Mouse (Mus musculus): ENCODE results near the gene Smyd5. TPM values are rescaled to one million over a fixed set of nuclear protein-coding genes. Genes with fewer than 3 reads are reported as not detected.
A peak's percentile ranks its signal among the peaks of the same experiment; 100 is the strongest.

Smyd5 gene
- polyA plus RNA-seq, 1 experiment: 42.3 TPM

DNA sequence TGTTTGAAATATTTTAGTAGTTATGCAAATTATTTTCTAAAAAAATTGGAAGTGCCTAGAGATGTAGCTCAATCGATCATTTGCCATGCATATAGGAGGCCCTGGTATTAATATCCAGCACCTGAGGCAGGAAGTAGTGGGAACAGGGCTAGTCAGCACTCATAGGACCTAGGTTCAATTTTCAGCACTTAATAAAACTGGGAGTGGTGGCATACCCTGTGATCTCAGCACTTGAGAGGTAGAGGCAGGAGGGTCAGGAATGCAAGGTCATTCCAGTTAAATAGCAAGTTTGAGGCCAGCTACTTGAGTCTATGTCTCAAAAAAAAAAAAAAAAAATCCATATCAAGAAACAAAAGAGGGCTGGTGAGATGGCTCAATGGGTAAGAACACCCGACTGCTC is 12.6 kb upstream of the Smyd5 start:
- no peaks in the 10 kb centered on the region for H3K9me3 ChIP-seq (replicated peaks; ENCODE audit: control insufficient read depth, insufficient read depth, low read length, poor library complexity, severe bottlenecking)
- no peaks in the 10 kb centered on the region for H3K27me3 ChIP-seq (ENCODE audit: control insufficient read depth, insufficient read depth, low read length, poor library complexity, severe bottlenecking)
- H3K27ac ChIP-seq (ENCODE audit: insufficient read depth, low read length): no peak overlapping the region
- H3K4me3 ChIP-seq (ENCODE audit: low read depth, low read length): no peak overlapping the region
- H3K9ac ChIP-seq (ENCODE audit: low read depth, poor library complexity, severe bottlenecking): no peak overlapping the region
- H3K4me1 ChIP-seq (ENCODE audit: control insufficient read depth, insufficient read depth, low read length): no peaks in the 10 kb centered on the region
- TF ChIP-seq EP300 (IDR thresholded peaks at IDR 0.05; ENCODE audit: insufficient read depth, low read depth, low read length) (no peak), CTCF (IDR thresholded peaks at IDR 0.05; ENCODE audit: low read depth, low read length) (no peak), POLR2A (IDR thresholded peaks at IDR 0.05; ENCODE audit: insufficient read depth, low read length) (no peak)
- no peaks in the 10 kb centered on the region for H3K36me3 ChIP-seq (ENCODE audit: control insufficient read depth, insufficient read depth, low read length, poor library complexity, severe bottlenecking)

GRCm38 (mm10) chr6:85423836-85424379 is 7.9 kb upstream of the Smyd5 start, which contains the start of gene Noto:
Gene Noto, plus strand, starts transcription at chr6:85423886.
- no peak for TF ChIP-seq EP300 (IDR thresholded peaks at IDR 0.05; ENCODE audit: insufficient read depth, low read depth, low read length)
- TF ChIP-seq POLR2A (IDR thresholded peaks at IDR 0.05; ENCODE audit: insufficient read depth, low read length): no peak
- TF ChIP-seq CTCF (IDR thresholded peaks at IDR 0.05; ENCODE audit: low read depth, low read length): no peak
- Histone ChIP-seq H3K36me3 (ENCODE audit: control insufficient read depth, insufficient read depth, low read length, poor library complexity, severe bottlenecking) (no peaks in the 10 kb centered on the region), H3K9me3 (replicated peaks; ENCODE audit: control insufficient read depth, insufficient read depth, low read length, poor library complexity, severe bottlenecking) (no peaks in the 10 kb centered on the region), H3K9ac (ENCODE audit: low read depth, poor library complexity, severe bottlenecking) (0 out of 2 replicates have a peak within 1 kb of the TSS, but pooled peaks have one; percentile 17), H3K27ac (ENCODE audit: insufficient read depth, low read length) (no peak within 1 kb of the TSS), H3K4me1 (ENCODE audit: control insufficient read depth, insufficient read depth, low read length) (no peaks in the 10 kb centered on the region), H3K27me3 (ENCODE audit: control insufficient read depth, insufficient read depth, low read length, poor library complexity, severe bottlenecking) (no peaks in the 10 kb centered on the region), H3K4me3 (ENCODE audit: low read depth, low read length) (peak within 1 kb of the TSS; percentile 16)

DNA sequence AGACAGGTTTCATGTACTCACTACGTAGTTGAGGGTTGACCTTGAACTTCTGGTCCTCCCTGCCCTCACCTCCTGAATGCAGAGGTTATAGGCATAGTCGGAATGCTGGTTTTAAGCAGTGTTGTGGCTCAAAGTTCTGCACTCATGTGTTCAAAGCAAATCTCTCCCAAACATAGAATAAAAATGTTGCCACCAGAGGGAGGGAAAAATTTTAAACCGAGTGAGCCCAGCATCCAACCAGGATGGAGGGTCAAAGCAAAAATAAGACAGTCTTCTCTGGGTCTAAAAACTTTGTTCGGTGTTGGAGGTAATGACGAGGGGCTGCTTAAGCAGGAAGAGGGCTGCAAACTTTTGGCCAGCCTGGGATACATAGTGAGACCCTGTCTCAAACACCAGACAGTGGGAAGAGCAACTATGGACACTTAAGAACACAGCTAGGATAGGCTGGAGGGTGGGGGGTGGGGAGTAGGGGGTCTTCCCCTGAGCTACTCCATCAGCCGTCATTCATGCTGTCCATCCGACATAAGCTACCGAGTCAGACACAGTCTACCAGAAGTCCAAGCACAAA is 431 bp upstream of the Smyd5 start:
- Histone ChIP-seq H3K9ac (ENCODE audit: low read depth, poor library complexity, severe bottlenecking) (0 out of 2 replicates have a peak overlapping the region, but pooled peaks have one; percentile 74), H3K4me3 (ENCODE audit: low read depth, low read length) (peak overlapping the region; percentile 98), H3K36me3 (ENCODE audit: control insufficient read depth, insufficient read depth, low read length, poor library complexity, severe bottlenecking) (no peaks in the 10 kb centered on the region), H3K4me1 (ENCODE audit: control insufficient read depth, insufficient read depth, low read length) (peaks cover 3% of the 10 kb centered on the region), H3K27ac (ENCODE audit: insufficient read depth, low read length) (no peak overlapping the region), H3K9me3 (replicated peaks; ENCODE audit: control insufficient read depth, insufficient read depth, low read length, poor library complexity, severe bottlenecking) (no peaks in the 10 kb centered on the region), H3K27me3 (ENCODE audit: control insufficient read depth, insufficient read depth, low read length, poor library complexity, severe bottlenecking) (no peaks in the 10 kb centered on the region)
- no peak for TF ChIP-seq CTCF (IDR thresholded peaks at IDR 0.05; ENCODE audit: low read depth, low read length)
- TF ChIP-seq POLR2A (IDR thresholded peaks at IDR 0.05; ENCODE audit: insufficient read depth, low read length): no peak
- no peak for TF ChIP-seq EP300 (IDR thresholded peaks at IDR 0.05; ENCODE audit: insufficient read depth, low read depth, low read length)

DNA sequence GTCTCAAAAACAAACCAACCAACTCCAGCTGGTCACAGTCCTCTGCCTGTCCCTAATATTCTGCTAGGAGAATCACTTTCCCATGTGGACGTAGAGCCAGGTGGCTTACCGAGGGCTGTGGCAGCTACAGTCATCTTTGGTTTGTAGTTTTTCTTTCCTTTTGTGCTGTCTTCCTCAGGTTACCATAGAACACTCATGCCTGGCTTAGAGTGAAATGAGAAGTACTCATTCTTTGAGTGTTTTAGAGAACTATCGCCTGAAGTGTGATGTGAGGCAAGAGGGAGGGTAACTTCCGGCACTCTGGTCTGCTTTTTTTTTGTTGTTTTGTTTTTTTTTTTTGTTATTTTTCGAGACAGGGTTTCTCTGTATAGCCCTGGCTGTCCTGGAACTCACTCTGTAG is 2.1 kb downstream of the Smyd5 start:
- H3K27ac ChIP-seq (ENCODE audit: insufficient read depth, low read length): no peak overlapping the region
- H3K27me3 ChIP-seq (ENCODE audit: control insufficient read depth, insufficient read depth, low read length, poor library complexity, severe bottlenecking): no peaks in the 10 kb centered on the region
- TF ChIP-seq EP300 (IDR thresholded peaks at IDR 0.05; ENCODE audit: insufficient read depth, low read depth, low read length) (no peak), POLR2A (IDR thresholded peaks at IDR 0.05; ENCODE audit: insufficient read depth, low read length) (no peak)
- peaks cover 3% of the 10 kb centered on the region for H3K4me1 ChIP-seq (ENCODE audit: control insufficient read depth, insufficient read depth, low read length)
- no peak overlapping the region for H3K9ac ChIP-seq (ENCODE audit: low read depth, poor library complexity, severe bottlenecking)
- no peaks in the 10 kb centered on the region for H3K9me3 ChIP-seq (replicated peaks; ENCODE audit: control insufficient read depth, insufficient read depth, low read length, poor library complexity, severe bottlenecking)
- H3K4me3 ChIP-seq (ENCODE audit: low read depth, low read length): no peak overlapping the region
- 0 out of 2 replicates have a peak, but pooled peaks cover 3% of the 10 kb centered on the region for H3K36me3 ChIP-seq (ENCODE audit: control insufficient read depth, insufficient read depth, low read length, poor library complexity, severe bottlenecking)

- no peak overlapping the region for H3K9ac ChIP-seq (ENCODE audit: low read depth, poor library complexity, severe bottlenecking)
- no peaks in the 10 kb centered on the region for H3K9me3 ChIP-seq (replicated peaks; ENCODE audit: control insufficient read depth, insufficient read depth, low read length, poor library complexity, severe bottlenecking)
- no peaks in the 10 kb centered on the region for H3K27me3 ChIP-seq (ENCODE audit: control insufficient read depth, insufficient read depth, low read length, poor library complexity, severe bottlenecking)
- no peak overlapping the region for H3K27ac ChIP-seq (ENCODE audit: insufficient read depth, low read length)
- TF ChIP-seq EP300 (IDR thresholded peaks at IDR 0.05; ENCODE audit: insufficient read depth, low read depth, low read length) (no peak), CTCF (IDR thresholded peaks at IDR 0.05; ENCODE audit: low read depth, low read length) (no peak), POLR2A (IDR thresholded peaks at IDR 0.05; ENCODE audit: insufficient read depth, low read length) (no peak)
- H3K36me3 ChIP-seq (ENCODE audit: control insufficient read depth, insufficient read depth, low read length, poor library complexity, severe bottlenecking): peaks cover 15% of the 10 kb centered on the region
- H3K4me1 ChIP-seq (ENCODE audit: control insufficient read depth, insufficient read depth, low read length): peaks cover under 1% of the 10 kb centered on the region
- no peak overlapping the region for H3K4me3 ChIP-seq (ENCODE audit: low read depth, low read length)
Observed at GRCm38 (mm10) chr6:85436204-85436603, 4.4 kb downstream of the Smyd5 start.

DNA sequence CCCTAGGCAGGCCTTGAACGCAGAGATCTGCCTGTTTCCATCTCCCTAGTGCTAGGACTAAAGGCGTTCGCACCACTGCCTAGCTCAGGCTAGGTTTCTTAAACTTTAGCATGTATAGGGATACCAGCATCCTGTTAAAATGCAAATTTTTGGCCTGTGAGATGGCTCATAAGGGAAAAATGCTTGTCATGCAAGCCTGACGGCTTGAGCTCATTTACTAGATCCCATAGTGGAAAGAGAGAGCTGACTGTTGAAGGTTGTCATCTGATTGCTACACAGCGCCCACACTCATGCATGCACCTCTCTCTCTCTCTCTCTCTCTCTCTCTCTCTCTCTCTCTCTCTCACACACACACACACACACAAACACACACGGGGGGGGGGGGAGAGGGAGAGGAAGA is 4.8 kb downstream of the Smyd5 start:
- no peaks in the 10 kb centered on the region for H3K9me3 ChIP-seq (replicated peaks; ENCODE audit: control insufficient read depth, insufficient read depth, low read length, poor library complexity, severe bottlenecking)
- TF ChIP-seq EP300 (IDR thresholded peaks at IDR 0.05; ENCODE audit: insufficient read depth, low read depth, low read length) (no peak), CTCF (IDR thresholded peaks at IDR 0.05; ENCODE audit: low read depth, low read length) (no peak), POLR2A (IDR thresholded peaks at IDR 0.05; ENCODE audit: insufficient read depth, low read length) (no peak)
- H3K36me3 ChIP-seq (ENCODE audit: control insufficient read depth, insufficient read depth, low read length, poor library complexity, severe bottlenecking): peaks cover 16% of the 10 kb centered on the region
- H3K27me3 ChIP-seq (ENCODE audit: control insufficient read depth, insufficient read depth, low read length, poor library complexity, severe bottlenecking): no peaks in the 10 kb centered on the region
- H3K4me3 ChIP-seq (ENCODE audit: low read depth, low read length): no peak overlapping the region
- H3K9ac ChIP-seq (ENCODE audit: low read depth, poor library complexity, severe bottlenecking): no peak overlapping the region
- H3K4me1 ChIP-seq (ENCODE audit: control insufficient read depth, insufficient read depth, low read length): no peaks in the 10 kb centered on the region
- no peak overlapping the region for H3K27ac ChIP-seq (ENCODE audit: insufficient read depth, low read length)
